Mouse (Mus musculus) lung, embryonic 16.5 days (tissue): Measurements from ENCODE around the gene Kptn. TPM values are rescaled to one million over a fixed set of nuclear protein-coding genes. Genes with fewer than 3 reads are reported as not detected.

ENCODE experiments used
- ATAC-seq: fragments of 200-750 bp; cut with Nextera tagmentation; 2 replicates; pipeline ENCODE4 v1.8.0; 2017; ENCODE audit warnings: low read depth, mild to moderate bottlenecking, moderate library complexity
- H3K27ac ChIP-seq: fragments of 300-500 bp; sonication (generic); 2 replicates; pipeline ENCODE4 v1.5.1; 2014; ENCODE audit warnings: mild to moderate bottlenecking, control low read depth, low read length
- H3K27me3 ChIP-seq: fragments of 300-500 bp; sonication (generic); 2 replicates; pipeline ENCODE4 v1.6.1; 2014; ENCODE audit warnings: low read depth, low read length, mixed read lengths; ENCODE audit not compliant: control insufficient read depth, insufficient read depth
- H3K36me3 ChIP-seq: fragments of 300-500 bp; sonication (generic); 2 replicates; pipeline ENCODE4 v1.6.1; 2014; ENCODE audit warnings: low read length; ENCODE audit not compliant: control insufficient read depth, insufficient read depth
- H3K4me1 ChIP-seq: fragments of 300-500 bp; sonication (generic); replicated peaks from 2 replicates; pipeline ENCODE4 v1.6.1; 2014; ENCODE audit warnings: low read length, mixed read lengths; ENCODE audit not compliant: control insufficient read depth, insufficient read depth
- H3K4me2 ChIP-seq: fragments of 300-500 bp; sonication (generic); 2 replicates; pipeline ENCODE4 v1.6.1; 2014; ENCODE audit warnings: low read depth, low read length, control low read depth
- H3K4me3 ChIP-seq: fragments of 300-500 bp; sonication (generic); 2 replicates; pipeline ENCODE4 v1.5.1; 2014; ENCODE audit warnings: mild to moderate bottlenecking, low read length, control low read depth
- H3K9ac ChIP-seq: fragments of 300-500 bp; sonication (generic); 2 replicates; pipeline ENCODE4 v1.6.1; 2014; ENCODE audit warnings: low read length, control low read depth
- H3K9me3 ChIP-seq: fragments of 300-500 bp; sonication (generic); 2 replicates; pipeline ENCODE4 v1.6.1; 2016; ENCODE audit warnings: low read length; ENCODE audit not compliant: control insufficient read depth
- WGBS: fragments of 180-500 bp; shearing (Covaris S2); extraction: QIAGEN DNeasy Blood & Tissue Kit; methylation state at CpG from one replicate; pipeline ENCODE4 v1.1.7; 2014; 5-methylcytosine and 5-hydroxymethylcytosine counted together
- polyA plus RNA-seq: library from polyadenylated mRNA; unstranded; fragments of >200 nt; fragmentation: Nextera tagmentation; extraction: Ambion mirVana; gene quantifications from 2 replicates; pipeline ENCODE4 v1.2.1, GENCODE M21; 2015

The Kptn gene
- polyA plus RNA-seq, 1 experiment from 2014 or later: 28.3 TPM

GRCm38 (mm10) chr7:16130956-16131634 lies 11.4 kb downstream of the Kptn start:
- Histone ChIP-seq H3K4me3 (no peak overlapping the region), H3K4me2 (peak overlapping the region; percentile 87; the same call in 1 of the 2 replicates), H3K9ac (no peak overlapping the region), H3K4me1 (peaks cover 3% of the 10 kb centered on the region; the same call in 1 of the 2 replicates), H3K27ac (no peak overlapping the region), H3K36me3 (no peaks in the 10 kb centered on the region), H3K27me3 (no peaks in the 10 kb centered on the region), H3K9me3 (no peaks in the 10 kb centered on the region)
- ATAC-seq: no peak
- WGBS: 31% methylated on average over 13 of the region's 13 CpGs

- Histone ChIP-seq H3K27ac (no peak overlapping the region), H3K4me1 (peaks cover 3% of the 10 kb centered on the region; the same call in 1 of the 2 replicates), H3K36me3 (no peaks in the 10 kb centered on the region), H3K4me2 (no peak overlapping the region), H3K27me3 (no peaks in the 10 kb centered on the region), H3K4me3 (no peak overlapping the region), H3K9ac (no peak overlapping the region), H3K9me3 (no peaks in the 10 kb centered on the region)
- ATAC-seq: no peak
- 12% methylated on average over 7 of the region's 7 CpGs for WGBS
Measured at GRCm38 (mm10) chr7:16132161-16132581, 12.5 kb downstream of the Kptn start.

GRCm38 (mm10) chr7:16132926-16133325 lies 13.2 kb downstream of the Kptn start:
- Histone ChIP-seq H3K4me1 (peaks cover 3% of the 10 kb centered on the region; the same call in 1 of the 2 replicates), H3K4me2 (no peak overlapping the region), H3K9ac (no peak overlapping the region), H3K9me3 (no peaks in the 10 kb centered on the region), H3K27me3 (no peaks in the 10 kb centered on the region), H3K36me3 (no peaks in the 10 kb centered on the region), H3K4me3 (no peak overlapping the region), H3K27ac (no peak overlapping the region)
- no peak for ATAC-seq
- 43% methylated on average over 3 of the region's 3 CpGs for WGBS

GRCm38 (mm10) chr7:16133691-16134090 lies 14.0 kb downstream of the Kptn start:
- Histone ChIP-seq H3K36me3 (no peaks in the 10 kb centered on the region), H3K27ac (no peak overlapping the region), H3K9me3 (no peaks in the 10 kb centered on the region), H3K4me3 (no peak overlapping the region), H3K4me1 (peaks cover 3% of the 10 kb centered on the region; the same call in 1 of the 2 replicates), H3K9ac (no peak overlapping the region), H3K4me2 (no peak overlapping the region), H3K27me3 (no peaks in the 10 kb centered on the region)
- 87% methylated on average over 9 of the region's 9 CpGs for WGBS
- ATAC-seq: no peak

- Histone ChIP-seq H3K9ac (no peak overlapping the region), H3K4me1 (peaks cover 3% of the 10 kb centered on the region; the same call in 1 of the 2 replicates), H3K36me3 (no peaks in the 10 kb centered on the region), H3K4me3 (no peak overlapping the region), H3K27me3 (no peaks in the 10 kb centered on the region), H3K27ac (no peak overlapping the region), H3K4me2 (no peak overlapping the region), H3K9me3 (no peaks in the 10 kb centered on the region)
- 72% methylated on average over 7 of the region's 7 CpGs for WGBS
- no peak for ATAC-seq
Measured at GRCm38 (mm10) chr7:16134951-16135392, 15.3 kb downstream of the Kptn start.

- no peak overlapping the region for H3K4me2 ChIP-seq
- no peak for ATAC-seq
- no peaks in the 10 kb centered on the region for H3K4me1 ChIP-seq
- H3K27me3 ChIP-seq: peaks cover 2% of the 10 kb centered on the region; the same call in 1 of the 2 replicates
- no peaks in the 10 kb centered on the region for H3K9me3 ChIP-seq
- H3K9ac ChIP-seq: no peak overlapping the region
- no peaks in the 10 kb centered on the region for H3K36me3 ChIP-seq
- 40% methylated on average over 27 of the region's 27 CpGs for WGBS
- H3K4me3 ChIP-seq: no peak overlapping the region
- H3K27ac ChIP-seq: no peak overlapping the region
Measured at GRCm38 (mm10) chr7:16146489-16147410, 27.1 kb downstream of the Kptn start.

- Histone ChIP-seq H3K27ac (no peak overlapping the region), H3K9ac (no peak overlapping the region), H3K4me2 (no peak overlapping the region), H3K4me3 (no peak overlapping the region), H3K9me3 (no peaks in the 10 kb centered on the region), H3K27me3 (peaks cover 2% of the 10 kb centered on the region; the same call in 1 of the 2 replicates), H3K36me3 (no peaks in the 10 kb centered on the region), H3K4me1 (no peaks in the 10 kb centered on the region)
- 10% methylated on average over 15 of the region's 15 CpGs for WGBS
- ATAC-seq: peak; percentile 28; the same call in 1 of the 2 replicates
Measured at GRCm38 (mm10) chr7:16147643-16148042, 27.9 kb downstream of the Kptn start.

- Histone ChIP-seq H3K4me3 (no peak overlapping the region), H3K9ac (no peak overlapping the region), H3K9me3 (no peaks in the 10 kb centered on the region), H3K27me3 (peaks cover 2% of the 10 kb centered on the region; the same call in 1 of the 2 replicates), H3K4me2 (no peak overlapping the region), H3K36me3 (no peaks in the 10 kb centered on the region), H3K4me1 (no peaks in the 10 kb centered on the region), H3K27ac (no peak overlapping the region)
- no peak for ATAC-seq
- 48% methylated on average over 5 of the region's 5 CpGs for WGBS
Measured at GRCm38 (mm10) chr7:16149241-16149640, 29.5 kb downstream of the Kptn start.
